Mouse (Mus musculus) layer of hippocampus, adult 11-12 months (tissue): ENCODE measurements at regions not wholly inside any gene's neighbourhood (a gene's known extent, or its start where the extent isn't known, plus 50 kb on each side); places are given as distances from the start of the nearest gene placed in this dataset.

ENCODE experiments used
- DNase-seq: peaks from one replicate; pipeline ENCODE4 v3.0.0; 2022; ENCODE audit warnings: low spot score

DNA sequence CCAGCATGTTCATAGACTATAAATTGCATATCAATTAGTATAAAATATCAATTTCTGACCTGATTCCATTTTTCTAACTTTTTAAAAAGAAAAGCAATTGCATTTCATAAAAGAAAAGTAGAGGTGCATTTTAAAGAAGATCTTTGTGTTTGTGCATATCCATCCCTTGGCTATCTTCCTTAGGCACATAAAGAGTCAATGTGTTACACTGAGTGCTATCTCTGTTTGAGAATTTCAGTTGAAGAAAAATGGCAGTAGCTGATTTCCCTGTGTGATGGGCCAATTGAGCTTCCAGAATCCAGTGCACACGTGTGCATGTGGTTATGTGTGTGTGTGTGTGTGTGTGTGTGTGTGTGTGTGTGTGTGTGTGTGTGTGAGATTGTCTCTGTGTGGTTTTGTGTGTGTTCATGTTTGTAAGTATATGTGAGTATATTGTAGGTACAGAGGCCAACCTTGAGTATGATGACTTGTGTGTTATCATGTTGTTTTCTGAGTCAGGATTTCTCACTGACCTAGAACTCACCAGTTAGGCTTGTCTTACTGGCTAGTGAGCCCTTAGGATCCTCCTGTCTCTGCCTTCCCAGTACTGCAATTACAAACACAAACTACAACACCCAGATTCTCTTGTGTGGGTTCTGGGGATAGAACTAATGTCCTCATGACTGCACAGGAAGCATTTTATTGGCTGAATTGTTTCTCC, 249.6 kb downstream of the Cdk5rap2 start:
- DNase-seq, result no peak

DNA sequence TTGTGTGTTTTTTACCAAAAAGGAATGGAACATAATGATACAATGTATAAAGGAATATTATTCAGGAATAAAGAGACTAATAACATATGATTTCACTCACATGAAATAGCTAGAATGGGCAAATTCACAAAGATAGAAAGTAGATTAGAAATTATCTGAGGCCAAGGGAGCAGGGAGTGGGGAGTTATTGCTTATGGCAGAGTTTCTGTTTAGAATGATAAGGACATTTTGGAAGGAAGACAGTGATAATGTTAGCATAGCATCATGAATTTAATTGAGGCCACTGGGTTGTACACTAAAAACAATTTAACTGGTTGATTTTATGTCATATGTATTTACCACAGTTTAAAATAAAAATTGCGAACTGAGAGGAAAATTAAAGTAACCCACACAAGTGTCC, 250.2 kb downstream of the Cdk5rap2 start:
- no peak for DNase-seq

DNA sequence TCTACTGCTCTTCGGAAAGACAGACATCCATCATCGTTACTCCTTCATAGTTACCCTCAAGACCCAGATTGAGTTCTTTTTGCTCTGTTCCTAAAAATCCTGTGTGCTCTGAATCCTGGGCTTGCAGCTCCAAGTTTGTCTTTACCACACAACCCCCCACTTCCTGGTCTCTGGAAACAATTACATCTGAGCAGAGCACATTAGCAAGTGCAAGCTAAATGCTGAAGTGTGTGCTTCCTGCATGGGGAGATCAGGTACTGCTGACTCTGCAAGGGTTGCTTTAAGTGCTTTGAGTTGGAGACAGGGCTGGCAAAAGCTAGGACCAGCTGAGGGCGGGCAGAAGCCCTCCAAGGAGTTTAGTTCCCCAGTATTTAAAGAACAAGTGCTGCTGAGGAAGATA, 257.1 kb downstream of the Cdk5rap2 start:
- DNase-seq, result no peak

DNA sequence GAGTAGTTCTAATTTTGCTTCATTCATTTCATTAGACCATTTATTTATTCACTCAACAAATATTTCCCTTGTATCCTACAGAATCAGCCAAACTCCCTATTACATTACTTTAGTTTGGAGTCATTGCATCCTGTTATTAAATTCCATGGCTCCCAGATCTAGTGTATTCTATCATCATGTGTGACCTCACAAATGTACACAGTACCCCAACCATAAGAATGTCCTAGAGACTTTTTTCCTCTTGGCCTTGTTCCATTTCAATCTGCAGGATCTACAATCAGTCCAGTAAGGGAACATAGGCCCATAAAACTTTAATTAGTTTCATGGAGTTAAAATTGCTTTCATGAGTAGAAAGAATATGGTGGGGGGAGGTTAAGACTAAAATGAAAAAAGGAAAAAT, 301.2 kb downstream of the Cdk5rap2 start:
- DNase-seq, result no peak

DNA sequence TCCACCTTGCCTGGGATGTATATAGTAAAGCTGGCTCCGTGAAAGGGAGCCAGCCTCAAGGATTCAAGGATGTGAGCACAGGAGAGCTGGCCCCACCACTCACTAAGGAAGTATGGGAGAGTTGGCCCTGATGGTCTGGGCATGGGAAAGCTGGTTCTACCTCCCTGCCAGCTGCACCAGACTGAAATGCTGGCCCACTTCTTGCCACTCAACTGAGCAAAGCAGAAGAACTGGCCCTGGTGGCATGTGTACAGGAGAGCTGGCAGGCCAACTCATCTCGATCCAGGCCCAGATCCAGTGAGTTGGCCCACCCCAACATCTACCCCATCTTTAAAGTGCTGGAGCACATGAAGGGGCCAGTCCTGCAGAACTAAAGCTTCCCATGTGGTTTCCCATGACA, 304.5 kb downstream of the Cdk5rap2 start:
- no peak for DNase-seq

DNA sequence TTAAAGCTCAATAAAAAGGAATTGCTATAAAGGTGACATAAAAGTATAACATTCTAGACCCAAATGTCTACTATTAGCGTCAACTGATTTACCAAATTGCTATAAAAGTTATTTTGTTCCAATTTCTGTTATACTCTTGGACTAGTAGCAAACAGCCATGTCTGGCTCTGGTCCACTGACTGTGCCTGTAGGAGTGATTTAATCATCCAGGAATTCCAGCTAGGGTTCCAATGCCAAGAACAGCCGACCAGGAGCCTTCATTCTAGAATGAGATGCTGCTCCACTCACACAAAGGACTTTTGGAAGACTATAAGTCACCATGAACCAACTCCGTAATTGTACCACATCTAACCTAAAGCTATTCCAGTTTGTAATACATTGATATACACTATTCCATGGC, 312.9 kb downstream of the Cdk5rap2 start:
- DNase-seq, result no peak

DNA sequence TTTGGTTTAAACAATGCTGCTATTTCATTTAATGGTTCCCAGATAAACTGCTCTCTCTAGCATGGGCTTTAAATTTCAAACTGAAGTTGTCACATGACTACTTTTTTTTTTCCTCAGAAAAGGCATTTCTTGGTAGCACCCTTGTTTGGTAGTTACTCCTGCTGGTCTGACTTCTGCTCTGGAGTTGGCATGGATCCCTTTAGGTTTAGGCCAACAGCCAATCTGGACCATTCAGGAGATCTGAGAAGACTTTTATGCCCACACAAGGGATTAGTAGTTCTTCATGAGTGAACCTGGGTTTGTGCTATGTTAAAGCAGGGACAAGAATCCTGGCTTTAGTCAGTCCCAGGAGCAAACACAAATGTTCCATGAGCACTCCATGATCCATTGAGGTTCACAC, 332.0 kb downstream of the Cdk5rap2 start:
- DNase-seq, result no peak

DNA sequence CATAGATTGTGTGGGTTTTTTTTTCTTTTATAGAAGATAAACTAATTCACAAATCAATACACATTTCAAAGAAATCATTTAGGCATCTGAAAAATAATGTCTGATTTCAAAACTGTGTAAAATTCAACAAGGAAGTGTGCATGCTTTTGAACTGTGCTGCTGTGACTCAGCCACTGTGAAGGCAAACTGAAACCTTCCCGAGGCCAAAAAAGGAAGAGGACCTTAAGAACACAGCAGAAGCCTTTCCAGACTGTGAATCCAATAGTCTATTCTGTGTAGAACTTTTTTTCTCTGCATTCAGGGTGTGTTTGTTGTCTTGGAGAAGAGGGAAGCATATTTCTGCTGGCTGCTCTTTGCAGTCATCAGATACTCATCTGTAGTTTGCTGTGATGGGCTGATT, 347.7 kb downstream of the Cdk5rap2 start:
- DNase-seq, result peak; percentile 3

DNA sequence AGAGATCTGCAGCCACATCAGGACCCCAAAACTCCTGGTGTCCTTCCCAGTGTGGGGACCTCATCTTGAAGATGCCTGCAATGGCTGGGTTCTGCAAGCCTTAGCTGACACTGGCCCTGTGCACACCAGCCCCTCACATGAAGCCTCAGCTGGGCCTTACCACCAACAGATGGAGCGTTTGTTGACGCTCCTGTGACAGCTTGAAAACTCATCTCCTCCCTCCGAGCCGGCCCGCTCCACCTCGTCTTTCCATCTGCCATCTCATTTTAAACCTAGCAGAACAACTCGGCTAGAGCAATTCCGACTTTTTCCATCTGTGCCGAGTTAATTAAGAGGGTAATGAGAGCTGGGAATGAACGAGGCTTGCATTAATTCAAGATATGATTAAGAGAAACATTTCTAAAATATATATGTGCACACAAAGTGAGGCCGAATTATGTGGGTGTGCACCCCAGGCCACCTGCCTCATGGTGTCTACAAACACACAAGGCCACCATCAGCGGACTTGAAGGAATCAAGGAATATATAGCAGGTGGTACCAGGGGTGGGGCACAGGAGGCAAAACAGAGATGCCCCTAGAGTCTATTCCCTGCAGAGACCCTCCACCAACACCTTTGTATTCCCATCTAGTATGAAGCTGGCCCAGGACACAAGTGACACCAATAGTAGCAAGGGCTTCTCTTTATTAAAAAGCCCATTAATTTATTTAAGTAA, 351.3 kb downstream of the Cdk5rap2 start:
- peak; percentile 85 for DNase-seq

DNA sequence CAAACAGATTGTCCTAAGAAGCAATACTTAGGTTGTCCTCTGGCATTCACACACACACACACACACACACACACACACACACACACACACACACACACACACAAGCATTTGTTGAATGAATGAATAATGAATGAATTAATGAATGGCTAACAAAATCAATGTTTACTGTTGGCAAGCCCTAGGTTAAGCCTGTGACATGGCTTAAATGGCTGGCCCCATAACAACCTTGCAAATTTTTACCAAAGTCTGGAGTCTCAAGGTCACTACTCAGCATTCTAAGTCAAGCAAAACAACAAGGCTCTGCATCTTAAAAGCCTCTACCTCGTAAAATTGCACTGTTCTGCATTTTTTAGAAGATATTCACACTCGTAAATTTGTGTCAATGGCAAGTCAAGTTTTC, 357.1 kb downstream of the Cdk5rap2 start:
- DNase-seq, result no peak

DNA sequence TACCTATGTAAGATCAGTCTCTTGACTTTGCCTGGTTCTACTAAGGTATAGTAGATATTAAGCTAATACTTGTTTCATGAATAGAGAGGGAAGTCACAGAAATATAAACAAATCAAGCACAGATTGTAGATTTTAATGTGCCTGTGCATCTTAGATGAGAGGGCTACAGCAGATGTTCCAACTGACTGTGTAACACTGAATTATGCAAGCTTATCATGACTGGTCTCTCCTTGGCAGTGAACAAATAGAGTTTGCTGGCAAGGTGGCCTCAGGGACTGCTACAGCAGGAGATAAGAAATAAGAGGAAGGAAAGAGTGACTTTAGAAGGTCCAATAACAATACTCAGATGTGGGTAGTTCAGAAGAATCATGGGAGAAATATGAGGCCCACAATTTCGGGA, 372.0 kb downstream of the Cdk5rap2 start:
- DNase-seq, result peak; percentile 37

DNA sequence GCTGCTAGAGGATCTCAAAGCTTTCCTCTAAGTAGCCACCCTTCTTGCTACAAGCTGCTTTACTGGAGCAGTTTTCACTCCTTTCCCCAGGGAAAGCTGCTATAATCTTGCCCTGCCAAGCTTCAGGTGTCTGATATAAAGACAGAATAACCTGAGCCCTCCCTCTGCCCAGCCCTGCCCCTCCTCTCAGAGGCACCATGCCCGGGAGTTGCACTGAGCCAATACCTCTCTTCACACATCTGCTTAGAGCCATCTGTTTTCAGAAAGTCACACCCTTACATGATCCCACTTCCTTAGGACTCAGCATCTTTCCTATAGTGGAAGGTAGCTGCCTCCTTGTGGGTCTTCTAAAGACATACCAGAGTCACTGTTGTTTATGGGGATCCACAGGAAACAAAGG, 374.3 kb downstream of the Cdk5rap2 start:
- peak; percentile 20 for DNase-seq

DNA sequence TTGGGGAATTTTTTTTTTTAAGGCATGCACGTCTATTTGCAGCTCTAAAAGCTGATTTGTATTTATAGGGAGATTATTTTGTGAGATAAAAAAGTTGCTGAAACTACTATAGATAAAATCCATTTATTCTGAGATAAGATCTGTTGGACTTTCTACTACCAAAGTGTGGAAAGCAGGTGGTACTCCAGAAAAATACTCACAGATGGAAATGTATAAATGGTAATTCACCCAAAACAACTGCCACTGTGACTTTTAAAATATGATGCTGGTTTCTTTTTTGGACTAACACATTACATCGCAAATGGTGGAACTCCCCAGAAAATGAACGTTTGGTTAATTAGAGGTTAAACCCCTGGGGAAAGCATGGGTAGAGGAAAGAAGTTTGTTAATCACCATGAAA, 377.7 kb downstream of the Cdk5rap2 start:
- no peak for DNase-seq

DNA sequence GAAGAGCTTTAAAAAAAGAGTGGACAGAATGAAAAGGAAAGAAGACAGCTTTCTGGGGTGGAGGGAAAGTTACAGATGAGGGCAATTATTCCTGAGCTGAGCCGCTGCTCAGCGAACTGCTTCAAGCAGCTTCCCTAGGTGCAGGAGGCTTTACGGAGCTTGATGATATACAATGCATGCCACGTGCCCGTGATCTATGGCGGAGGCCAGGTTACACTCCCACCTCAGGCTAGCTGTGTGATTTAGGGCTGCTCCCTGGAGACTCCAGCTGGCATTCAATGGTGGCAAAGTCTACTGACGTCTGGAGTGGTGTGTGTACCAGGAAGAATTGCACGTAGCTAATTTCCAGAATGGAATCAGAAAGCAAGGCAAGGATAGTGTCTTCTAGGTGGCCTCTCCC, 383.4 kb downstream of the Cdk5rap2 start:
- no peak for DNase-seq

DNA sequence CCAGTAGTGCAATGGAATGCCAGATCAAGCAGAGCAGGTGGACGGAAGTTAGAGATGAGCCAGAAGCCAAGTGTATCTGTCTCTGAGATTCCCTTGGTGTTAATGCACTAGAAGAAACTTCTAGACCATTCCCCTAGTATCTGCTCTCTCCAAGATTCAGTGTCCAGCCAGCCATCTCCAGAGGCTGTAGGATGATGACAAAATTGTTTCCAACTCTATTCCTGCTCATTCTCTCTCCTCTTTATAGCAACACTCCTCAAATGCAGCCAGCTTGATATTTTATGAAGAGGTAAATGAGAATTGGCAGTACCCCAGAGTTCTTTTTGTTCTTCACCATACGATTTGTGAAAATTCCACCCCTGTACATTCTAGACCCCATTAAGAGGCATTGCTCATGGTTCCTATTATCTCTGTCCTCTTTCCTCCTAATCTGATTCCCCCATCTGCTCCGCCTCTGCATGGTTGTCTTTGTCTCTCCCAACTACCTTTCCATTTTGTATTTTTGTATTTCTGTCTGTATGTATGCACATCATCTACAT, 385.3 kb downstream of the Cdk5rap2 start:
- DNase-seq, result no peak

DNA sequence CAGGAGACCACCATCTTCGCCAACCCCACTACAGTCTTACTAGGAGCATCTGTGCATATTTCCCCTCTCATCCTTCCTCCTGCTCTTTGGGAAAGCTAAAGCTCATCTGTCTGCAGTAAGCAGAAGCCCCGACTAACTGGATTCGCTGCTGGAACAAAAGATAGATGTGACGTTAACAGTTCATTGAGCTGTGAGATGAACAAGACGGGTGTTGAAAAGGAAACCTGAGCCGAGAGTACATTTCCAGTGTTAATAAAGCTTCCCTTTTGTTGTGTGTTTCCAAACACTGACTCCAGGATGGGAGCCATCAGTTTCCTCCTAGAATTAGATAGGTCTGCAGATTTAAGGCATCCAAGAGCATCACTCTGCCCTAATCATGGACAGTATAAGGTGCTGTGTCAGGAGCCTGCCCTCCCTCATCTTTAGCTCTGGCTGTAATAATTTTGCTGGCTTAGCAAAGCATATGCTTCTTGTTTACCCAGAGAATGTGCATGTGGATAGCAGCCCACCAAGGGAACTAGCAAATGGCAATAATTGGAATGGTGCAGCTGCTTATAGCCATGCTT, 389.3 kb downstream of the Cdk5rap2 start:
- no peak for DNase-seq

DNA sequence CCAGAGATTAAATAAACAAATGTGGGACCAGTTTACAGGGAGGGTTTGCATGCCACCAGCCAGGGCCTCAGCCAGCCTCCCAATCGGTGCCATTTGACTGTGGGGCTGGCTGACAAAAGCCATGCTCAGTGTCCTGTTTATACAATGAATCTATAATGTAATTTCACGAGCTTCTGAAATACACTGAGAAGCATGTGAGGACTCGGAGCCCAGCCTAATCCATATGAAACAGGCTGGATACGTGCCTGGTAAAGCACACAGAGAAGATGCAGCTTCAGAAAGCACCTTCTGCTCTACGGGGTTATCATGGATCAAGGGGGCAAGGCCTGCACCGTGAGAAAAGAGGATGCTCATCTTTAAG, 398.0 kb downstream of the Cdk5rap2 start:
- no peak for DNase-seq

DNA sequence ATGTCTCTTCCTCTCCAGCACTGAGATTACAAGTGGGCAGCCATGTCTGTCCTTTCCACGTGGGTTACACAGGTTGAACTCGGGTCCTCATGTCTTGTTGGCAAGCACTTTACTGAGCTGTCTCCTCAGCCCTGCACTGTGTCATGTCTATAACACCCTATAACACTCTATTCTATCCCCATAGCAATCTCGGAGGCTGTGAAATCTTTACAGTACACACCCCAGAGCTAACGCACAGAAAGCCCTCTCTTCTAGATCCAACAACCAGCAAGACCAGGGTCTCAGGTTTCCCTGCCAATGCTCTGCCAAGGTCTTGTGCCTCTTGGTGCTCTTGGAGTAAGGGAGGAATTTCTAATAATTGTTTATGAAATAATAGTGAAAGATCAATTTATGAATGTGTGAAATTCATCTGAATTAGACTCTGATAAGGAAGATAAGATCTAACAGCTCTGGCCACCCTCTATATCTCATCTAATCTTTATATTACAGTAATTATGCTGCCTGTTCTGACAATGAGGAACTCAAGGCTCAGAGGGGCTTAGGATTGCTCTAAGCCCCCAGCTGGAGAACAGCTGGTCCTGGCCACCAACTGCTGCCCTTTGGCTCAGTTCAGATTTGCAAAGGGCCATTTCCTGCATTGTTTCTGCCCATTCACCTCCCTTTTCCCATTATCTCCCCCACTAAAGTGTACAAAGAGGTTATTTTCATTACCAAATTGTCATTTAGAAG, 398.6 kb downstream of the Cdk5rap2 start:
- DNase-seq, result no peak

DNA sequence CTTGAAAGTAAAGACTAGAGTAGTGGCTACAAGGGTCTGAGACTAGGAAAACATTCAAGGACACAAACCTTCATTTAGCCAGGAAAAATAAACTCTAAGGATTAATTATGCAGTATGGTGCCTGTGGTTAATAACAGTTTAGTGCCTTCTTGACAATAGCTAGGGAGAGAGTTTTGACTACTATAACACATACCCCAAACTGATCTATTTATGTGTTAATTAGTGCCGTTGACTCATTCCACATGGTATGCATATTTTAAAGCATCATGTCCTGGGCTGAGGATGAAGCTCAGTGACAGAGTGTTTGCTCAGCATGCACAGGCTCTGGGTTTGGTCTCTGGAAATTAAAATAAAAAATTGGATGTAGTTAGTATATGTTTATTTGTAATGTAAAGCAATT, 399.8 kb downstream of the Cdk5rap2 start:
- no peak for DNase-seq

DNA sequence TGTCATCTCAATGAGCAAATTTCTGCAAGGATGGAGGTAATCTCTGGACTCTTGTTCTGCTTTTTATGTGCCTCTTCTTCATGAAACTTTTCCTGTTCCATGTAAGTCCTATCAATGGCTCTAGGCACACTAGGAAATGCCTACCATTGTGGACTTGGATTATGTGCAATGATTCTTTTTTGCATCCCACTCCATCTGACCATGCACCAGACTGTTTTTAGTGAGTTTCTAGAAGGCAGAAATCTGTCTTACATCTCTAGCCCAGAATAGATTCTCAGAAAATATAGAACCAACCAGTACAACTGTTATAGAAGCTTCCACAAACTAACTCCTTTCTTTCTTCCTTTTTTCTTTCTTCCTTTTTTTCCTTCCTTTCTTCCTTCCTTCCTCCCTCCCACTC, 405.3 kb downstream of the Cdk5rap2 start:
- no peak for DNase-seq

DNA sequence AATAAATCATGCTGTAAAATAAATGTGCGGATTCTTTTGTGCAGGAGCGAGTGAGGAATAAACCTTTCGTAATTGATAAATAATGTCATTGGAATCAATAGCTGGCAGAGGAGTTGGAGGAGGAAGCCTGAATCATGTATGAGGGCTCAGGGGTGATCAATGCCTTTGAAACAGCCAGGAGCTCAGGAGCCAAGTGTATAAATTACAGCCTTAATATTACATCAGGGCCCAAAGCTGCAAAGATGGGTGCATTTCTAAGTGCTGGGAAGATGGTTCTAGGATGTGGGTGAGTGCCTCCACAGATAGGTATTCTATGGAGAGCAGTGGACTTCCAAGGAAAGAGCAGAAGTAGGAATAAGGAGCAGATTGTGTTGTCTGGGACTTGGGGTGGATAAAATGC, 417.0 kb downstream of the Cdk5rap2 start:
- DNase-seq, result no peak

DNA sequence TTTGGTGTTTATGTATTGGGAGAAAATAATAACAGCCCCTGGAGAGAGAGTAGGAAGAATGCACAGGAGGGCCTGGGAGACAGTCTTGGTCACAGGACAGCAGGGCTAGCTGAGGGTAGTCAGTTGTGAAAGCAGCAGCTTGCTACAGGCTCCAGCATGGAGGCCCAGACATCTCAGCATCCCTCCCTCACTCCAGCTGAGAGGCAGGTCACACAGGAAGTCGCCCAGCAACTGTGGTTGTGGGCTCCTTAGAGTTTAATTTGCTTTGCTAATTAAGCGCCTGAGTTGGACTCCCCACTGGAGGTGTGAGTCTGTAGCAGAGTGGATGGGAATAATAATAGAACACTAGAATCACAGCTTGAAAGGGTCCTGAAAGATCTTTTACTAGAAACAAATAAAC, 436.0 kb downstream of the Cdk5rap2 start:
- no peak for DNase-seq

DNA sequence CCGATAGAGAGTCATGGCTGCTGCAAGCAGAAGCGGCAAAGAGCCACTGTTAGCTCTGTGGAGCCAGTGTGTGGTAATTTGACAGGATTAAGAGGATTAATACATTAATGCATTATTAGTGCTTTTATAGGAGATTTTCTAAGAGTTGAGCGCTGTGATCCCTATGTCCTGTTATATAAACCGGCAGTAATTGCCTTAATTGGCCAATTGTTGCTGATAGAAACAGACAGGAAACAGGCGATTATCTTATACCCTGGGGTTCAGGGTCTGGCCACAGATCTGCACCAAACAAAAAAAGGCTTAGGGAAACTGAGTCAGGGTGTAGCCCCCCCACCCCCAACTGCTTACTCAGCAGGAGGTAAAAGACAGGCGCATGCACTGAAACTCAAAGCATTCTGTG, 436.7 kb downstream of the Cdk5rap2 start:
- DNase-seq, result no peak
